Mouse (Mus musculus) thymus, adult 2 months (tissue): ENCODE measurements around the gene Paf1. TPM values are rescaled to one million over a fixed set of nuclear protein-coding genes. Genes with fewer than 3 reads are reported as not detected.
"Not testable (repeated sequence)": the region's sequence is repeated elsewhere in the genome, so short reads cannot be mapped to it uniquely, and the experiment has no call there.

Source experiments
- DNase-seq: peaks from one replicate; pipeline ENCODE4 v3.0.0; 2021
- H3K27ac ChIP-seq: fragments of 200-500 bp; 2 replicates; pipeline ENCODE4 v1.5.1; 2012; ENCODE audit warnings: low read length, control low read depth; ENCODE audit not compliant: control insufficient read depth, insufficient read depth
- H3K27me3 ChIP-seq: fragments of 200-500 bp; 2 replicates; pipeline ENCODE4 v1.6.1; 2012; ENCODE audit warnings: mild to moderate bottlenecking, low read length, moderate library complexity, mixed read lengths; ENCODE audit not compliant: control insufficient read depth, insufficient read depth
- H3K36me3 ChIP-seq: fragments of 200-500 bp; 2 replicates; pipeline ENCODE4 v1.6.1; 2012; ENCODE audit warnings: mild to moderate bottlenecking, low read length, moderate library complexity; ENCODE audit not compliant: control insufficient read depth, insufficient read depth
- H3K4me1 ChIP-seq: fragments of 200-500 bp; replicated peaks from 2 replicates; pipeline ENCODE4 v1.6.1; 2012; ENCODE audit warnings: low read length; ENCODE audit not compliant: control insufficient read depth, insufficient read depth
- H3K4me3 ChIP-seq: fragments of 200-500 bp; 2 replicates; pipeline ENCODE4 v1.5.1; 2012; ENCODE audit warnings: mild to moderate bottlenecking, low read length, control low read depth, moderate library complexity; ENCODE audit not compliant: control insufficient read depth, insufficient read depth
- CTCF ChIP-seq: fragments of 200-500 bp; IDR thresholded peaks from 2 replicates; pipeline ENCODE4 v1.5.1; 2012; ENCODE audit warnings: mild to moderate bottlenecking, control low read depth, low read length, moderate library complexity, borderline replicate concordance; ENCODE audit not compliant: control insufficient read depth, poor library complexity, insufficient read depth; ENCODE audit errors: extremely low read depth
- POLR2A ChIP-seq: fragments of 200-500 bp; IDR thresholded peaks from 2 replicates; pipeline ENCODE4 v1.6.1; 2012; ENCODE audit warnings: mild to moderate bottlenecking, low read length, control low read depth, moderate library complexity; ENCODE audit not compliant: control insufficient read depth, poor library complexity, insufficient read depth; ENCODE audit errors: extremely low read depth
- WGBS: fragments of 180-500 bp; shearing (Covaris S2); methylation state at CpG from one replicate; pipeline ENCODE4 v1.1.7; 2018; 5-methylcytosine and 5-hydroxymethylcytosine counted together
- polyA plus RNA-seq: library from polyadenylated mRNA; depleted of rRNA; stranded (reverse); fragments of >200 nt; gene quantifications from 2 replicates; pipeline ENCODE4 v1.2.3, GENCODE M21; 2012

Gene Paf1
- polyA plus RNA-seq, 1 experiment = 146 TPM

GRCm38 (mm10) chr7:28384162-28384561 lies 8.6 kb upstream of the Paf1 start:
- H3K27me3 ChIP-seq = no peaks in the 10 kb centered on the region
- H3K36me3 ChIP-seq = no peaks in the 10 kb centered on the region
- H3K4me1 ChIP-seq = peaks cover 63% of the 10 kb centered on the region
- TF ChIP-seq CTCF (no peak), POLR2A (no peak)
- 41% methylated on average over 6 of the region's 6 CpGs for WGBS
- peak overlapping the region; percentile 98 for H3K27ac ChIP-seq
- H3K4me3 ChIP-seq = no peak overlapping the region
- peak; percentile 66 for DNase-seq

- peak overlapping the region; percentile 98 for H3K27ac ChIP-seq
- DNase-seq = peak; percentile 33
- WGBS = 45% methylated on average over 9 of the region's 9 CpGs
- H3K27me3 ChIP-seq = no peaks in the 10 kb centered on the region
- H3K4me3 ChIP-seq = no peak overlapping the region
- peaks cover 1% of the 10 kb centered on the region; the same call in 1 of the 2 replicates for H3K36me3 ChIP-seq
- TF ChIP-seq POLR2A (no peak), CTCF (no peak)
- peaks cover 56% of the 10 kb centered on the region for H3K4me1 ChIP-seq
Measured at GRCm38 (mm10) chr7:28385196-28385595, 7.6 kb upstream of the Paf1 start.

GRCm38 (mm10) chr7:28386007-28386406 lies 6.7 kb upstream of the Paf1 start:
- DNase-seq = peak; percentile 26
- Histone ChIP-seq H3K27ac (peak overlapping the region; percentile 98), H3K36me3 (peaks cover 6% of the 10 kb centered on the region; the same call in 1 of the 2 replicates), H3K4me1 (peaks cover 48% of the 10 kb centered on the region), H3K4me3 (no peak overlapping the region), H3K27me3 (no peaks in the 10 kb centered on the region)
- 66% methylated on average over 7 of the region's 7 CpGs for WGBS
- TF ChIP-seq CTCF = no peak
- TF ChIP-seq POLR2A = no peak

GRCm38 (mm10) chr7:28386462-28386861 lies 6.3 kb upstream of the Paf1 start:
- 3% methylated on average over 4 of the region's 4 CpGs for WGBS
- H3K27ac ChIP-seq = peak overlapping the region; percentile 98
- TF ChIP-seq POLR2A (no peak), CTCF (peak; percentile 89)
- DNase-seq = peak; percentile 89
- peaks cover 6% of the 10 kb centered on the region; the same call in 1 of the 2 replicates for H3K36me3 ChIP-seq
- H3K27me3 ChIP-seq = no peaks in the 10 kb centered on the region
- H3K4me1 ChIP-seq = peaks cover 44% of the 10 kb centered on the region
- H3K4me3 ChIP-seq = no peak overlapping the region

- not testable (repeated sequence) for H3K4me3 ChIP-seq, H3K27ac ChIP-seq, H3K36me3 ChIP-seq, H3K27me3 ChIP-seq
- peaks cover 43% of the 10 kb centered on the region for H3K4me1 ChIP-seq
- DNase-seq = peak; percentile 11
- WGBS = 79% methylated on average over 6 of the region's 6 CpGs
Measured at GRCm38 (mm10) chr7:28386877-28387276, 5.9 kb upstream of the Paf1 start.

- not testable (repeated sequence) for H3K4me3 ChIP-seq, DNase-seq, H3K27me3 ChIP-seq, H3K27ac ChIP-seq, H3K36me3 ChIP-seq
- H3K4me1 ChIP-seq = peaks cover 42% of the 10 kb centered on the region
- WGBS = 94% methylated on average over 7 of the region's 7 CpGs
Measured at GRCm38 (mm10) chr7:28387384-28387783, 5.4 kb upstream of the Paf1 start.

GRCm38 (mm10) chr7:28390331-28390730 lies 2.4 kb upstream of the Paf1 start:
- 100% methylated on average over 3 of the region's 3 CpGs for WGBS
- Histone ChIP-seq H3K36me3 (peaks cover 6% of the 10 kb centered on the region; the same call in 1 of the 2 replicates), H3K4me3 (no peak overlapping the region), H3K27ac (no peak overlapping the region), H3K27me3 (no peaks in the 10 kb centered on the region), H3K4me1 (peaks cover 23% of the 10 kb centered on the region)
- DNase-seq = no peak
- TF ChIP-seq POLR2A = no peak
- TF ChIP-seq CTCF = no peak
